Mouse (Mus musculus): ENCODE data around the gene Lgals4.

Gene Lgals4

DNA sequence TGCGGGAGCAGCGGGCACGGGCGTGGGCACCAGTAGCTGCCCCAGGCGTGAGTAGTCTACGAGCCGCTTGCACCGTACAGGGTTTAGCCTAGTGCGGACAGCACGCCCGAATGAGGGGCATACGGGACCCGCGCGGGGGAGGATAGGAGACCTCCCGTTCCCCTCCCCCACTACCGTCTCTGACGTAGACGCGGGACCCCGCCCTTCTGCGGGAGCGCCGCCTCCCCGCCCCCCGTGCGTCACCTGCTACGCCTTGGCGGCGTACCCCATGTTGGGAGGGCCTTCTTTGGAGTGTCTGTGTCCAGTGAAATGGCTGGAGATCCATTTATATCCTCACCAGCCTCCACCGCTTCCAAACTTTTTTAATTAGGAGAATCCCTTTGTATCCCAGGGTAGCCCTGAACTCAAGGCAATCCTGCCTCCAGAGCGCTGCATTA lies 24.7 kb upstream of the Lgals4 start:
- DNase-seq = peak; percentile 96 to 98

DNA sequence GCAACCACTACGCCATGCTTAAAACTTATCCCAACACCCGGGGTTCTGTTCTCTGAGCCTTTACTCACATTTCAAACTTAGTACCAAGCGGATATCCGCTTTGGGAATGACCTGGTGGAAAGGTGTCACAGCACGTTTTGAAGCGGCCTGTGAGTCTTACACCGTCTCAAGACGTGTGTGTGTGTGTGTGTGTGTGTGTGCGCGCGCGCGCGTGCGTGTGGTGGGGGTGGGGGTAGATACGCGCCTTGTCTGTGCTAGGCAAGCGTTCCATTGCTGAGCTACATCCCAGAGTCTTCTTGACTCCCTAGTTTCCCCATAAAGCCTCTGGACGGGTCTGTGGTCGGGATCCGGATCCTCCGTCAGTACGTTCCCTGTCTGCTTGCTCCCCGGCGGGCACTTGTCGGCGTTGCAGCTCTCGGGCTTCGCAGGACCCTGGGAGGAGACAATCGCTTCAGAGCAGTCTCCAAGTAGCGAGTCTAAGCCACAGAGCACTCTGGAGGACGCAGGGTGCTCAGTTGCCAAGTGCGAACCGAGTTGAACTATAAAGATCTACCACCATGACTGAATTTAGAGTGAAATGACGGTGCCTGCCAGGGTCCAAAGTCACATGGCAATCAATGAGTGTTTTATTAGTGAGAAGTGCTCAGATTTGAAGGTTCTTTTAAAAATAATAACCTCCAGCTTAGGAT lies 24.1 kb upstream of the Lgals4 start:
- DNase-seq = peak; percentile 64 to 80

DNA sequence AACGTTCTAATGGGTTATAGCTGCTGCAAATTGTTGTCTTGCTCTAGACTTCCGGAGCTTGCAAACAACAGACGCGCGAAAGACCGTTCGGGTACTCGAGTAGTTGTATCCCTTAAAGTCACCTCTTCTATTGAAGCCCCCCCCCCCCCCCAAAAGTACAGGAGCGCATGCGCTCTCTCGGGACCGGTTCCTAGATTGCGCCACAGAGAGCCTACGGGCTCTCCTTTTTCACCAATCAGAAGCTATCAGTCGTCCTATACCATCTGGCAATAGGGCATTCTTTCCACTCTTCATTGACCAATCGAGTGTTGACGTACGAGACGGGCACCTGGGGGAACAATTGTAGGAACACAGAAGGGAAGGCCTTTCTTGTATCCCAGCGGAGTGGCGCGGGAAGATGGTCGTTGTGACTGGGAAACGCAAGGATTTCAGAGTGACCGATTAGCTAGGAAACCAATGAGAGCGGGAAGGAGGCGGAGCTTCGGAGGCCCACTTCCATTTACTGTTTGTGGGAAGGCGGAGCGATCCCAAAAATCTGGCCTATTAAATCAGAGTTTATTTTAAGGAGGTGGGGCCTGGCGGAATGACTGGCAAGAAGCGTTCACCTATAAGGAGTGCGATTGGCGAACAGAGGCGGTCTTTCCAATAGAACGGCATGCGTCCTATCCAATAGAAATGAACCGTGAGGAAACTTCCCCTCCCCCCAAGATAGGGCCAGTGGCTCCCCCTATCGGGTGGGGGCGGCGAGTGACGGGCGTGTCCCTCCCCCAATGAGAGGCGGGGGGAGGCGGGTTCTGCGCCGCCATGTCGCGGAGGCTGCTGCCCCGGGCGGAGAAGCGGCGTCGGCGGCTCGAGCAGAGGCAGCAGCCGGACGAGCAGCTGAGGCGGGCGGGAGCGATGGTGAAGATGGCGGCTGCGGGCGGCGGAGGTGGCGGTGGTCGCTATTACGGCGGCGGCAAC lies 23.3 kb upstream of the Lgals4 start:
- peak; percentile 98 to 100 for DNase-seq

DNA sequence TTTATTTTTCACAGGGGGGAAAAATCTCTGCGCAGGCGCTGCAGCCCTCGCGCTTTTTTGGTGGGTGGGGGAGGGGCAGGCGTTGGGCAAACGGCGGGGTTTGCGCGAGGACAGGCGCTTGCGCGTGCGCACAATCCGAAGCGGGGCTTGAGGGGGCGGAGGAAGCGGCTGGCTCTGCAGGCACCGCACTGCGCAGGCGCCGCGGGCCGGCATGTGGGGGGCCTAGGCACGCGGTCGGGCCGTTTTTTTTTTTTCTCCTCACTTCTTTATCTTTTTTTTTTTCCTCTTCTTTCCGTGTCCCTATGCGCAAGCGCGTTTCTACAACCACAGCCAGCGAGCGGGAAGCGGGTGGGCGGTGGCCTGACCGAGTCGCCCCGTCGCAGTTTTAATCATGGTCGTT lies 22.4 kb upstream of the Lgals4 start:
- DNase-seq = peak; percentile 93 to 97

DNA sequence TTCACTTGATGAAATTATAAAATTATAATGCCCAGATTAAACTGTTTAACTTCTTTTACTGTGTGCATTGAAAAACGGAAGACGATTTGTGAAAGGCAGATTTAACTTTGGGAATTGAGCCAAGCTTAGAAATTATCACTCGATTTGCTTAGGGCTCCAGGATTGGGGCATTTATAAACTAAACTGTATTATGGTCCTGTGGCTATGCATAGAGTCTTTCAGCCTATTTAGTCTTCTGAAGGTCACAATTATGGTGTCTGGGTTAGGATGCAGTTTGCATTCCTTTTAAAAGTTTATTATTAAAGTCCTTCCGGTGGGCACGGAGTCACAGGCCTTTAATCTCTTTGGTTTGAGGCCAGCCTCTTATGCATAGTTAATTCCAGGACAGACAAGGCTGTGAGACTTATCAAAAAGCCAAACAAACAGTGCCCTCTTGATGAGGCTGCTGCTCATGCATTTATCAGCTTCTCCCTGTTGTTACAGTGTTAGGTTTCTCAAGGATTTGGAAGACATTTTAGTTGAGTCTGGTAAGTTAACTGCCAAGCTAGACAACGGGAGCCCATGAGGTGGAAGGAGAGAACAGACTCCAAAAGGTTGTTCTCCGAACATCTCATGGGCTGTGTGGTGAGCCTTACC lies 21.9 kb upstream of the Lgals4 start:
- no peak for DNase-seq

DNA sequence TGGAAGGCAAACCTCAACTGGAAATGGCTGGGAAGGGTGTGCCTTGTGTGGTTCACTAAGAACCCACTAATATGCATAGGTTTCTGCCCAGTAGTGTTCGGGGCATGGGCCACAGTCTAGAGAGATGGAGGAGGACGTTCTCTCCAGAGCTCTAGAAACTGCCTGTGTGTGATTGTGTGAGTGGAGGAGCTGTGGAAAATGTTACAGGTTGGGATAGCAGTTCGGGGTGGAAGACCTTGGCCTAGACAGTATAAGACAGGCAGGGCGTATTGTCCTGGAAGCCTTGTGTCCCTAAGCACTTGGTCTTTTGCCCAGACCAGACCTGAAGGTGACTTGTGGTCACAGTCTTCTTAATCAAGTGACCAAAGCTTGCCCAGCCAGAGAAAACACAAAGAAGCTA lies 21.2 kb upstream of the Lgals4 start:
- DNase-seq = peak in 1 of 2 experiments; percentile 55

DNA sequence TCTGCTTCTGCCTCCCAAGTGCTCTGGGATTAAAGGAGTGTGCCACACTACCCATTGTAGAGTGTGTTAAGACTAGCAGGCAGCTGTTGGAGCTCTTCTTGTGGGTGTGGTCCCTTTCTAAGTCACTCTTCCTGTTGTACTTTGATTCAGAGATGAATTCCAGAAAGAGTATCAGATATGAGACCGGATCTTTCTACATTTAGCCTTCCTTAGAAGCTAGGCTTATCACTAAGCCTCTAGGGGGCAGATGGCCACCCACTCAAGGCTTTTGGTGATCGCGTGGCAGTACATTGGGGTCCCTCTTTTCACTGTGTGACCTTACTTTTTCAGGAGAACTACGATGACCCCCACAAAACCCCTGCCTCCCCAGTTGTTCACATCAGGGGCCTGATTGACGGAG lies 20.7 kb upstream of the Lgals4 start:
- DNase-seq = peak in 1 of 2 experiments; percentile 31

DNA sequence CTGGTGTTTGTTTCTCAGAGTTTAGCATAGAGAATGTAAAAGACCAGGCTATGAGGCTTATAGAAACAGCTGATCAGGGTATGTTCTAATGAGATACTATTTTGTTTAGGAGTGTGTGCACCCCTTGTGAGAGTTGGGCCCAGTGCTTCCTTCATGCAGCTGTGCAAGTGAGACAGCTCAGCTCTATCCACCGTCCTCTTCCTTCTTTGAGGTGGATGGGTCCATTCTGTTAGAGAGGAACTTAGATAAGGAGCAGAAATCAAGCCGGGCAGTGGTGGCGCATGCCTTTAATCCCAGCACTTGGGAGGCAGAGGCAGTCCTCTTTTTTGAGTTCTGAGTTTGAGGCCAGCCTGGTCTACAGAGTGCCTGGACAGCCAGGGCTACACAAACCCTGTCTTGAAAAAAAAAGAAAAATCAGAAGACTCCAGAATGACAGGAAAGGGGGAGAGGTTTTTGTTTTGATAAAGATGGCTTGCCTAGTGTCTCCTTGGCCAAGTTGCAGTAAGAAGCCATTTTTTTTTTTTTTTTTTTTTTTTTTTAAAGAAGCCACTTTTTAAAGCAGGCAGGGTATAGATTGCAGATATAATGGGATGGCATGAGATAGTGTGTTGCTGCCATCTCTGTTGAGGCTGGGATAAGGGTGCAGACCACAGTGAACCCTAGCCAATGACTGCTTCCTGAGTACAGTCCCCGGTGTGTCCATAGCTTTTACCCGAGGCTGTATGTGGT lies 19.2 kb upstream of the Lgals4 start:
- no peak for DNase-seq

DNA sequence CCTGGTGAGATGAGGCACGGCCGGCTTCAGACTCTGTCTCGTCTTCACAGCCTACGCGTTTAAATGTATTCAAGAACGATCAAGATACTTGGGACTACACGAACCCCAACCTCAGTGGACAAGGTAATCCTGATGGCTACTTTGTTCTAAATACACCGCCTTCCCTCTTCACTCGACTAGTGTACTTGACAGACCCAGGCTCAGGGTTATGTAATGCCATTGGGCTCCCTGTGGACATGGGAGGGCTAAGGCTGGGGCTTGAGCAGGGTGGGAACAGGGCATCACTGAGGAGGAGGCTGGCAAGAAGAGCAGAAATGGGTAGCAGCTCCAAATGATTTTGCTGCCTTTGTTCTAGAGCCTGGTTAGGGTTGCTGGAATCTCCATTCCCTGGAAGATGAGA lies 18.4 kb upstream of the Lgals4 start:
- no peak for DNase-seq

DNA sequence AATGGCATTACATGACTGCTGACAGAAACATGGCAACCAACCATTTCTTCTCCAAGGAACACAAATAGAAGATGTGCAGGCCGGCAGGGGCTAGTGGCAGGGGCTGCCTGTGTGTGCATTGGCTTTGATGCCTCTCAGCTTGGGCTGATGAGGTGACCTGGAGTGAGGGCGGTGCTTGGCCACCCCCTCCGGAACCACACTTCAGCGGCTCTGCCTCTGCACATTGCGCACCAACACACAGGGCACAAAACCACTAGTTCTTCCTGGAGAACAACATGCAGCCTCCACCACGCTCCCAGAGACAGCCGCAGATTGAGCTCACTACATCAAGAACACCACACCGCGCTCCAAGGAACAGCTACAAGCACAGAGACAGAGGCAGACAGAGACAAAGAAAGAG lies 17.5 kb upstream of the Lgals4 start:
- peak in 1 of 2 experiments; percentile 48 for DNase-seq

DNA sequence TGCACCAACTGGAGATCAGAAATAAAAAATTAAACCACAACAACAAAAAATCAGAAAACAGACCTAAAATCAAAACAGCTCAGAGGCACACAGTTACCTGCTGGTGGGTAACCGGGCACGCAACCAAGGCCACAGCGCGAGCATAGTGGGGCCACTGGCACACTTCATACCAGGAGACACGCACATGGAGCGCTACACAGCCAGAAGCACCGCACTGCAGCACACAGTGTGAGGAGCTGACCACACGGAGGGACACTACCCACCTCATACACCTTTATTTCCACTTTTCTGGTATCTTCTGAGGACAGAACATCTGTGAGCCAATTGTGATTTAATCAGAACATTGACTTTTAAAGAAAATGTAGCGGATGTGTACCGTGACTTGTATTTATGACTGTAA lies 16.7 kb upstream of the Lgals4 start:
- DNase-seq = no peak

DNA sequence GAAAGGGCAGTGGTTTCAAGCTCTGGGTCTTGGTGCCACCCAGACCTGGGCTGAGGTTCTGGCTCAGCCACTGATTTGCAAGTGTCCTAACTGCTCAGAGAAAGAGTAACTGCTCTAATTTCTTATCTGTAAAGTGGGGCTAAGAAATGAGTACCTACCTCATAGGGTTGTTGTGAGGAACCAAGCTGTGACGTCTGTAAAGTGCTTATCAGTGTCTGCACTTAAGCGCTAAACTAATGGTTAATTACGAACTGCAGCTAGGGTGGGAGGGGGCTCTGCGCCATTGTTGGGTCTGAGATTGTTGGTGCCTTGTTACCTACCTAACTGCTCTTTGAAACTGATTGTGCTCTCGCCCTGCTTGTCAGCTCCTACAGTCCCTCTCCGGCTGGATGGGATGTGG lies 16.1 kb upstream of the Lgals4 start:
- DNase-seq = no peak

DNA sequence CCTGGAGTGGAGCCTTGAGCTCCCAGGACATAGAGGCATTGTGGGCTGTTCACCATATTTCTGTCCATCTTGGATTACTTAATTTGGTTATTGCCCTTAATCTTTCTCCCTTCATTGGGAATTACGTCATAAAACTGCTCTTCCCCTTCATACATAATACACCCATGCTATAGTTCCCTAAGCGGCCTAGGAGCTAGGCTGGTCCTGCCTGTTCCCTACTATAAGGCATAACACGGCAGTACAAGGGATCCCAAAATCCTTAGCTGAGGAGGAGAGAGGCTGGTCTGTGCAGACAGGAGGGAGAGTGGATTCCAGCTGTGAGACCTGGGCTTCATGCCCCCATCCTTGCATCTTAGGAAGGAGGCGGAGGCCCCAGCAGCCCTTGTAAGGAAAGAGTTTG lies 15.7 kb upstream of the Lgals4 start:
- no peak for DNase-seq

DNA sequence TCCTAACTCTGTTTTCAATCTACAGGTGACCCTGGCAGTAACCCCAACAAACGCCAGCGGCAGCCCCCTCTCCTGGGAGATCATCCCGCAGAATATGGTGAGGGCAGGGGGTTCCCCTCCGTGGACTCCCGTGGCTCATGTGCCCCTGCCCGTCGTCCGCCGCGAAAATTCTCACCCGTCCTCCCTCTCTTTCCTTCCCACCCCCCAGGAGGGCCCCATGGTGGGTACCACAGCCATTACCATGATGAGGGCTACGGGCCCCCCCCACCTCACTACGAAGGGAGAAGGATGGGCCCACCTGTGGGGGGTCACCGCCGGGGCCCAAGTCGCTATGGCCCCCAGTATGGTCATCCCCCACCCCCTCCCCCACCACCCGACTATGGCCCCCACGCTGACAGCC lies 15.2 kb upstream of the Lgals4 start:
- no peak for DNase-seq

DNA sequence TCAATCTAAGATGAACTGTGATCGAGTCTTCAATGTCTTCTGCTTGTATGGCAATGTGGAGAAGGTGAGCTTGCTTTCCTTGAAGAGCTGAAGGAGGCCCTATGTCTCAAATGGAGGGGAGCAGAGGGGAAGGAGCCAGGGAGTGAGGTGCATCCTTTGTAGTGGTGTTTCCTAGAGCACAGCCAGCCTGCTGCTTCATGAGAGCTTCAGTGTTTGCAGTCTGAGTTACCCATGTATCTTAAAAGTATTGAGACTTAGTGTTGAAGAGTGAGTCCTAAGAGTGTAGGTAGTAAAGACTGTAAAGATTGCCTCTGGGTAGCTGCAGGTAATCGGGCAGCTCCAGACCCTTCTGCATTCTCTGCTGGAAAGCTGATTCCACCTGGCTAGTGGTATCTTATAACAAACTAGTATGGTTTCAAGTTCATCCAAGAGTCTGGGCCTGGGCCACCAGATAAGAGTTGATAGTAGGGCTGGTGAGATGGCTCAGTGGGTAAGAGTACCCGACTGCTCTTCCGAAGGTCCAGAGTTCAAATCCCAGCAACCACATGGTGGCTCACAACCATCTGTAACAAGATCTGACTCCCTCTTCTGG lies 14.7 kb upstream of the Lgals4 start:
- no peak for DNase-seq

DNA sequence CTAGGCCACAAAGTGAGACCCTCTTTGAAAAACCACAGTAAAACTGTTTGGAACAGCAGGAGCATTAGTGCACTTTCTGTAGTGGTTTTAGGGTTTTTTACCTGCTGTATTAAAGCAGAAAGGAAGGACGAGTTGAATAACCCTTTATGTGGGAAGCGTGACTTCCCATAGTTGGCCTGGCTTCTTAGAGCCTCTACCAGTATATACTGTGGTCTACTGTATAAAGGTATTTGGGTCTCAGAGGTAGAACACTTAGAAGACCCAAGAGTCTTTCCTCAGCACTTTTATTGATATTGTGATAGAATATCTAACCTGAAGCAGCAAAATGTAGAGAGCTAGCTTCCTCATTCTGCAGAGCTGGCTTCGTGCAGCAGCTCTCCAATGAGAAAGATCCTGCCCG lies 14.1 kb upstream of the Lgals4 start:
- no peak for DNase-seq

DNA sequence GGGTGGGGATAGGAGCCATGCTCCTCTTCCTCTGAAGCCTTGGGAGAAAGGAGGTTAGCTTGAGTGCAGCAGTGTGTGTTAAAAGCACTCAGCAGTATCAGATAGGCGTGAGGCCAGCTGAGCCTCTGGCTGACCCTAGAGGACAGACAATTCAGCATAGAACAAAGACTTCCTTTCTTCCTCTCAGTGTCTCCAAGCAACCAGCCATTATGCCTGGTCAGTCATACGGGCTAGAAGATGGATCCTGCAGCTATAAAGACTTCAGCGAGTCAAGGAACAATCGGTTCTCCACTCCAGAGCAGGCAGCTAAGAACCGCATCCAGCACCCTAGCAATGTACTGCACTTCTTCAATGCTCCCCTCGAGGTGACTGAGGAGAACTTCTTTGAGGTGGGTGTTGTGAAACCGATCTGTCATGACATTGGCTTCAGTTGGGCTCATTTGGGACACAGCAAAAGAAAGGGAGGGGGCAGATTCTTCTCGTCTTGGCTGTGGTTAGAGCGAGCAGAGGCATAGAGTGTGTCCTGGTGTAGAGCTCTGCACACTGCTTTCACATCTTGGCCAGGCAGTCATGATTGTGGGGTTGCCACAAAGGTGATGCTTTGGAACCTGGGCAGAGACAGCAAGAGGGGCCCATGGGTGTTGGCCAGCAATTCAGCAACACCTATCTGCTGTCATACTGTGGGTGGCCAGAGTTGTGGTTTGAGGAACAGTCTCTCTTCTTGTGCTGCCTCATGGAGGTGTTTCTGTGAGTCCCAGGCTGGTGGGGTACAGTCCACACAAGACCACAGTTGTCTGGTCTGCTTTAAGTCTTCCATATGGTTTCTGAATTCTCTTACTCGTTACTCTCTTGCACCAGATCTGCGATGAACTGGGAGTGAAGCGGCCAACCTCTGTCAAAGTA lies 13.0 kb upstream of the Lgals4 start:
- peak; percentile 77 to 78 for DNase-seq

DNA sequence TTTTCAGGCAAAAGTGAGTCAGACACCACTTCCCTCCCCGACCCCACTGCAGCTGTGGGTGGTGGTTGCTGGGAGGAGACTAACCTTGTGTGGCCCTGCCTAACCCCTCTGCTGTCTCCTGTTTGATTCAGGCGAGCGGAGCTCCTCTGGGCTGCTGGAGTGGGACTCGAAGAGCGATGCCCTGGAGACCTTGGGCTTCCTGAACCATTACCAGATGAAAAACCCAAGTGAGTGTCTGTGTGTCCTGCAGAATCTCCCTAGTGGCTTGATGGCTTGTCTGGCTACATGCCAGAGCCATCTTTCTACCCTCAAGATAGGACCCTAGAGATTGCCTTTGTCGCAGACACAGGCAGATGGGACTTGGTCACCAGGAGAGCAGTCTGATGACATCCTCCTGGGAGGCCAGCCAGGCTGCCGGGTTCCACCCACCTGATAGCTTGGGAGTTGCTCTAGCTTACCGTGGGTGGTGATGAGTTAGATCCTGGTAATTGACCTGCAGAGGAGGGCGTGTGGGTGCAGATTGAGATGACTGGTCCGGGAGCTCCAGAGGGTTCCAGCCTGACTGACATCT lies 12.3 kb upstream of the Lgals4 start:
- peak; percentile 65 to 72 for DNase-seq

DNA sequence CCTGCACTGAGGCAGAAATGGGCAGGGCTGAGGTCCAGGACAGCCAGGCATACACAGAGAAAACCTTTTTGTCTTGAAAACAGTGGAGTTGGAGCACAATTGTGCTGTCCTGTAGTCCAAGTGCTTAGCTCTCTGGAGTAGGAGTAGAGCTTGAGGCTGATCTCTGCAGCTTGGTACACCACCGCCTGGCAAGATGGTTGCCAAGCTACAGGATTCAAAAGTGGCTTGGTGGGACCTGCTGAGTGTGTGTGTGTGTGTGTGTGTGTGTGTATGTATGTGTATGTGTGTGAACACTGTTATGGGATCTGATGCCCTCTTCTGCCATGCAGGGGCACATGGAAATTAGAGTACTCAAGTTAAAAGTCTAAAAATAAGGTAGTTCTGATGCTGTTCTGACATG lies 11.1 kb upstream of the Lgals4 start:
- no peak for DNase-seq

DNA sequence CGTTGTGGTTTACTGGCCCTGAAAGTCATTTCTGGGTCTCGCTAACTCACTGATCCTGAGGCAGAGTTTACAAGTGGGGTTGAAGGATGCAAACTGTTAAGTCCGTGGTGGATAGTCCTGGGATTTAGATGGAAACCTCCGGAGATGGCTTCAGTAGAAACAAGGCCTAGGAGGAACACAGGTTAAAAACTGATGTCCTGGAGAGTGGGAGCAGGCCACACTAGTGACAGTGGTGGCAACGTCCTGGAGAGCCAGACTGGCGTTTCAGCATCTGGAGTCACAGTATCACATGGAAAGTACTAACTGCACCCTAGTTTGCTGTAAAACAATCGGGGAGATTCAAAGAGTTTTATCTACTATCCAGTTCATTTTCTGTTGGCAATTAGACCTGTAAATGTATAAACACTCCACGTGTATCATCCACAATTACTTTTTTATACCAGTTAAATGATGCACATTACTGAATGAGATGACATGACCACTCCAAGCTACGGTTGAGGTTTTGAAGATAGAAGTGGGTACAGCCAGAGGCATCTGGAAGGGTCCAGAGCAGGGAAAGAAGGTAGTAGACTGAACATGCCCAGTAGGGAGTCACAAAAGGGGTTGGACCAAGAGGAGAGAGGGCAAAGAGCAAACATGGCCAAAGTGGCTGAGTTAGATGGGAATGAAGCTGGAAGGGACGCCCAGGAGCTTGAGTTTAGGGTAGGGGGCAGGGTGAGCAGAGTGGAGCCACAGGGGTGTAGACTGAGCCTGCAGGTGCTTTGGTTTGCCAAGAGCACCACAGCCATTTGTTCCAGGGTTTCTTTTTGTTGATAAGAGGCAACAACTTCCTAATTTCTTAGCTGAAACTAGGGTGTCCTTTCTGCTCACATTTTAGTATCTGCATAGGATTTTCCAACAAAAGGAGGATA lies 10.4 kb upstream of the Lgals4 start:
- DNase-seq = peak; percentile 59 to 70
